Mouse (Mus musculus) effector memory CD4-positive, alpha-beta T cell, adult 5 months (primary cell): ENCODE data around the gene Chac2. TPM values are rescaled to one million over a fixed set of nuclear protein-coding genes. Genes with fewer than 3 reads are reported as not detected.

ENCODE experiments used
- polyA plus RNA-seq: library from polyadenylated mRNA; unstranded; fragments of 100-300 nt; shearing (Covaris generic); gene quantifications from one replicate; pipeline ENCODE4 v1.2.1, GENCODE M21; 2017

The Chac2 gene
- 8.0 TPM for polyA plus RNA-seq

GRCm38 (mm10) chr11:30985877-30986624 lies at the start of gene Chac2:
Gene Chac2 (minus strand): TSS chr11:30986350.

GRCm38 (mm10) chr11:30954279-30954725 lies 31.8 kb downstream of the Chac2 start, which contains the start of gene Erlec1:
Gene Erlec1 (minus strand): TSS chr11:30954335.

Other genes with a start within 250 kb of the Chac2 start
- gene Psme4, start 214.6 kb downstream of the Chac2 start, polyA plus RNA-seq = 19.3 TPM
- gene Gpr75, start 101.0 kb downstream of the Chac2 start, polyA plus RNA-seq = not detected
- 45.7 TPM for gene Asb3, start 100.9 kb downstream of the Chac2 start, polyA plus RNA-seq
- gene Erlec1, start 32.0 kb downstream of the Chac2 start, polyA plus RNA-seq = 7.7 TPM
- gene Gm17332, start 196.1 kb upstream of the Chac2 start, polyA plus RNA-seq = not detected